Mouse (Mus musculus): ENCODE data around the gene Gm19684. TPM values are rescaled to one million over a fixed set of nuclear protein-coding genes. Genes with fewer than 3 reads are reported as not detected.
"Not testable (repeated sequence)": the region's sequence is repeated elsewhere in the genome, so short reads cannot be mapped to it uniquely, and the experiment has no call there.

Gene Gm19684
- polyA plus RNA-seq (2015; fragmentation: Nextera tagmentation; extraction: Ambion mirVana): not detected in 2 replicates

DNA sequence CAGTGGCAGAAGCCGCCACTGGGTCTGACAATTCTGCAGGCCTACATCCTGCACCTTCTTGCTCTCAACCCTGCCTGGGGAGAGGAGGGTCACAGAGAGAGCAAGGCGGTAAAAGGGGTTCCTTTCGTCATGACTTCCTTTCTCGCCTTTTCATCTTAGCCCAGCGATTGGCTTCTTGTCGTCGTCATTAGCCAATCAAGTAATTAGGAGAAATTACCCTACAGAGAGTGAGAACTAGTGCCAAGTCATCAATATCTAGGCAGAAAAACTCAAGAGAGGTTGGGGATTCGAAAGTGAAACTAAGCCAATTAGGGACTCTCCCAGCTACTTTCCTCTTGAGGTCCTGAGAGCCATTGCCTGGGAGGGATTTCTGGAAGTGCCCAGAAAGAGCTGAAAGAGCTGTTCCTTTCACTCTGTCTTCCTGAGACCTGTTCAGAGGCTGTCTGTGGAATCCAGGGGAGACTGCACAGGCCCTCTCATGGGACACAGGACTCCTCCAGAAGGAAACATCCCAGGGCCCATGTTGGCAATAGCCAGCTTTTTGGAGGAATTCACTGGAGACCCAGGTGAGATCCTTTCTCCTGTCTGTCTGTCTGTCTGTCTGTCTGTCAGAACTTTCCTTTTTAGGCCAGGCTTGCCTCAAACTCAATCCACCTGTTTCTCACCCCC lies at the start of gene Gm19684:
Gene Gm19684 (plus strand): TSS at position 327 of the 669 bp plus-strand sequence.
- not testable (repeated sequence) for H3K27me3 ChIP-seq, H3K9ac ChIP-seq, H3K4me1 ChIP-seq, H3K9me3 ChIP-seq, H3K36me3 ChIP-seq
- Histone ChIP-seq H3K4me2 (peak within 1 kb of the TSS; percentile 44), H3K27ac (peak within 1 kb of the TSS; percentile 44; the same call in 1 of the 2 replicates), H3K4me3 (peak within 1 kb of the TSS; percentile 15)
- ATAC-seq (ENCODE audit: borderline replicate concordance, extremely low read depth, low FRiP score, low TSS enrichment): peak; percentile 80
- 3% methylated on average over 8 of the region's 8 CpGs for WGBS

DNA sequence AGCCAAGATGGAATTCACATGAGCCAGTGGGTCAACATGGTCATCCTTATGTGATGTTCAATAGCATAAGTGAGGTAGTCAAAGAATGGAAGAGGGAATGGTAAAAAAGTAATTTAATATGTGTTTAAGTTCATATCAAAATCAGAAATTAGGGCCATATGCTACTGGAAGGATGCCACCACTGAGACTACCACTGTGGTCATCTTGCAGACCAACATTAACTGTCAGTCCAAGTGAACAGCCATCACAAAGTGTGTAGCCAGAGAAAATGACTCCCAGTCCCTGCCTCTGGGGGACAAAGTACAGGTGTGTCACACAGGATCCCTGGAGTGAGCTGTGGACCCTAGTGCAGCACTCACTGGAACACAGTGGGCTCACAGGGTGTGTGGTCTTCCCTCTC lies 39.6 kb upstream of the Gm19684 start:
- H3K27me3 ChIP-seq: peaks cover 33% of the 10 kb centered on the region
- ATAC-seq (ENCODE audit: borderline replicate concordance, extremely low read depth, low FRiP score, low TSS enrichment); H3K36me3 ChIP-seq; H3K9ac ChIP-seq; H3K4me1 ChIP-seq; H3K27ac ChIP-seq; H3K9me3 ChIP-seq; H3K4me2 ChIP-seq; H3K4me3 ChIP-seq: not testable (repeated sequence)

GRCm38 (mm10) chr17:36082519-36083232 lies 38.8 kb upstream of the Gm19684 start:
- not testable (repeated sequence) for H3K4me1 ChIP-seq; ATAC-seq (ENCODE audit: borderline replicate concordance, extremely low read depth, low FRiP score, low TSS enrichment); H3K27ac ChIP-seq; H3K9ac ChIP-seq; H3K36me3 ChIP-seq; H3K9me3 ChIP-seq
- 22% methylated on average over 6 of the region's 6 CpGs for WGBS
- Histone ChIP-seq H3K4me2 (peak overlapping the region; percentile 97), H3K4me3 (peak overlapping the region; percentile 53), H3K27me3 (peaks cover 33% of the 10 kb centered on the region)

- H3K9me3 ChIP-seq: no peaks in the 10 kb centered on the region
- 0 out of 2 replicates have a peak, but pooled peaks cover 4% of the 10 kb centered on the region for H3K4me1 ChIP-seq
- peaks cover 33% of the 10 kb centered on the region for H3K27me3 ChIP-seq
- no peak overlapping the region for H3K27ac ChIP-seq
- H3K9ac ChIP-seq: peak overlapping the region; percentile 17; the same call in 1 of the 2 replicates
- ATAC-seq (ENCODE audit: borderline replicate concordance, extremely low read depth, low FRiP score, low TSS enrichment): peak; percentile 78; the same call in 1 of the 2 replicates
- H3K36me3 ChIP-seq: no peaks in the 10 kb centered on the region
- WGBS: under 1% methylated on average over 46 of the region's 46 CpGs
- H3K4me3 ChIP-seq: peak overlapping the region; percentile 53
- peak overlapping the region; percentile 97 for H3K4me2 ChIP-seq
These were observed 38.1 kb upstream of the Gm19684 start for GRCm38 (mm10) chr17:36083266-36083869.

DNA sequence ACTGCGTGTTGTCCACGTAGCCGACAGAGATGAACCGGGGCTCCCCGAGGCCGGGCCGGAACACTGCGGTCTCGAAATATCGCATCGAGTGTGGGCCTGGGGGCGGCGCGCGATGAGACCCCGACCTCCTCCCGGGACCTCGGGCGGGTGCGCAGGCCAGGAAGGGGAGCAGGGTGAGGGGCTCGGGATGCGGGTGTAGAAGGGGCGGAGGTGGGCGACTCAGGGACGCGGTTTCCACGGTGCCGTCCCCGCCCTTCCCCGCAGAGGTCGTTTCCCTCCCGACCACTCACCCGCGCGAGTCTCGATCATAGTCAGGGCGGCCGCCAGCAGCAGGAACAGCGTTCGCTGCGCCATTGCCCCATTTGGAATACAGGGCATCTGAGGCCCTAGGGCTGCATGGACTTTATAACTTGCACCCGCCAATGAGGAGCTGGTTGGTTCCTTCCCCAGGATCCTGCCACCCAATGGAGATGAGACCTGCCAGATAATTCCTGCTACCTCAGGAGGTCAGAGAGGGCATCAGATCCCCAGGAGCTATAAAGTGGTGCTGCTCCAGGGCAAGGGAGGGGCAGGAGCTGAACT lies 37.5 kb upstream of the Gm19684 start:
- Histone ChIP-seq H3K27ac (no peak overlapping the region), H3K36me3 (no peaks in the 10 kb centered on the region), H3K9me3 (no peaks in the 10 kb centered on the region), H3K9ac (peak overlapping the region; percentile 17; the same call in 1 of the 2 replicates), H3K27me3 (peaks cover 33% of the 10 kb centered on the region), H3K4me2 (peak overlapping the region; percentile 97), H3K4me3 (peak overlapping the region; percentile 53), H3K4me1 (0 out of 2 replicates have a peak, but pooled peaks cover 4% of the 10 kb centered on the region)
- 0 out of 2 replicates have a peak, but pooled peaks have one; percentile 11 for ATAC-seq (ENCODE audit: borderline replicate concordance, extremely low read depth, low FRiP score, low TSS enrichment)
- WGBS: under 1% methylated on average over 41 of the region's 42 CpGs

GRCm38 (mm10) chr17:36085976-36086375 lies 35.5 kb upstream of the Gm19684 start:
- not testable (repeated sequence) for H3K4me2 ChIP-seq; H3K4me1 ChIP-seq; H3K4me3 ChIP-seq; ATAC-seq (ENCODE audit: borderline replicate concordance, extremely low read depth, low FRiP score, low TSS enrichment); H3K9ac ChIP-seq; H3K9me3 ChIP-seq; H3K36me3 ChIP-seq; H3K27ac ChIP-seq
- 36% methylated on average over 1 of the region's 1 CpGs for WGBS
- peaks cover 33% of the 10 kb centered on the region for H3K27me3 ChIP-seq

GRCm38 (mm10) chr17:36091933-36092332 lies 29.5 kb upstream of the Gm19684 start:
- not testable (repeated sequence) for H3K36me3 ChIP-seq; H3K4me1 ChIP-seq; H3K27ac ChIP-seq; H3K9me3 ChIP-seq; H3K4me2 ChIP-seq; ATAC-seq (ENCODE audit: borderline replicate concordance, extremely low read depth, low FRiP score, low TSS enrichment); H3K4me3 ChIP-seq; H3K27me3 ChIP-seq; H3K9ac ChIP-seq
- WGBS: no CpG with 5 or more reads among the region's 2 CpGs

GRCm38 (mm10) chr17:36092520-36092919 lies 29.0 kb upstream of the Gm19684 start:
- not testable (repeated sequence) for H3K4me2 ChIP-seq; H3K4me3 ChIP-seq; ATAC-seq (ENCODE audit: borderline replicate concordance, extremely low read depth, low FRiP score, low TSS enrichment); H3K27ac ChIP-seq; H3K36me3 ChIP-seq; H3K27me3 ChIP-seq; H3K4me1 ChIP-seq; H3K9ac ChIP-seq; H3K9me3 ChIP-seq

DNA sequence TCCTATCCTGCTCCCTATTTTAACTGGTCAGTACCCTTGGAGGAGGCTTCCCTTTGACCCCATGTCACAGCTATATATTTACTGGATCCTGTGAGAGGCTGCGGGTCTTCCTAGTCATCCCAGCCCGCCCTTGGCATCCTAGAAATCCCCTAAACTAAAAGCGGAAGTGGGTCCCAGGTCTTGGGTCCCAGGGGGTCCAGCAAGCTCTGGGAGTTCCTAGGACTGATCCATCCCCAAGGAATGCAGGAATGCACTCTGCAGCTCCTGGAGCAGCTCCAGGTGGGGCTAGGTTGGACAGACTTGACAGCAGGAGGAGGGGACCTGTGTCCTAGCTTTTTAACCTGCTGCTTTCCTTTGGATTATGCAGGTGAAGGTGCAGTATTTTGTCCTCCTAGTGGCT lies 27.5 kb upstream of the Gm19684 start:
- H3K9ac ChIP-seq: no peak overlapping the region
- WGBS: 16% methylated on average over 3 of the region's 3 CpGs
- H3K4me3 ChIP-seq: no peak overlapping the region
- ATAC-seq (ENCODE audit: borderline replicate concordance, extremely low read depth, low FRiP score, low TSS enrichment): no peak
- H3K27ac ChIP-seq: no peak overlapping the region
- no peaks in the 10 kb centered on the region for H3K9me3 ChIP-seq
- no peaks in the 10 kb centered on the region for H3K36me3 ChIP-seq
- no peaks in the 10 kb centered on the region for H3K27me3 ChIP-seq
- no peak overlapping the region for H3K4me2 ChIP-seq
- no peaks in the 10 kb centered on the region for H3K4me1 ChIP-seq

- not testable (repeated sequence) for H3K9ac ChIP-seq; ATAC-seq (ENCODE audit: borderline replicate concordance, extremely low read depth, low FRiP score, low TSS enrichment)
- WGBS: 65% methylated on average over 2 of the region's 2 CpGs
These were observed 21.9 kb upstream of the Gm19684 start for GRCm38 (mm10) chr17:36099603-36100002.

GRCm38 (mm10) chr17:36102091-36102490 lies 19.4 kb upstream of the Gm19684 start:
- H3K4me3 ChIP-seq; H3K27me3 ChIP-seq; H3K9ac ChIP-seq; H3K9me3 ChIP-seq; H3K27ac ChIP-seq; H3K4me1 ChIP-seq; H3K36me3 ChIP-seq; ATAC-seq (ENCODE audit: borderline replicate concordance, extremely low read depth, low FRiP score, low TSS enrichment); H3K4me2 ChIP-seq: not testable (repeated sequence)
- WGBS: 90% methylated on average over 12 of the region's 12 CpGs

More at GRCm38 (mm10) chr17:36099603-36100002, 21.9 kb upstream of the Gm19684 start:
- not testable (repeated sequence) for H3K27me3 ChIP-seq, H3K4me3 ChIP-seq, H3K36me3 ChIP-seq, H3K4me2 ChIP-seq, H3K27ac ChIP-seq, H3K9me3 ChIP-seq, H3K4me1 ChIP-seq

DNA sequence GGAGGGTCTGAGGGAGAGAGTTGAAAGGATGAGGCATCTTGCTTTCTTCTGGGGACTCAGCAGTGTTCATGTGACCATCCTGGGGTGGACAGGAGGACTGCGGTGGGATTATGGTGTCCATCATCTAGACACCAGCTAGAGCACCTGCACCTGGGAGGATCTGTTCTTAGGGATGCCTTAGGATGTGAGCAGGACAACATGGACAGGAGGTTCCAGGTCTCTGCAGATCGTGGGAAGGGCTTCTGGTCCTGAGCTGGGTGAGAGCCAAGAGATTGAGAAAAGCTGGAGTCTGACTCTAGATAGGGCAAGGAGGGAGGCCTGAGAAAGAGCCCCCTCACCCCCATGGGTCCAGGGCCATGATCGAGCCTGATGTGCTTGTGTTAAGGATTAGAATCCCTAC lies 11.3 kb upstream of the Gm19684 start:
- Histone ChIP-seq H3K4me2 (peak overlapping the region; percentile 73), H3K27me3 (peaks cover 19% of the 10 kb centered on the region)
- H3K9ac ChIP-seq, H3K4me1 ChIP-seq, H3K9me3 ChIP-seq, H3K36me3 ChIP-seq, H3K4me3 ChIP-seq, H3K27ac ChIP-seq: not testable (repeated sequence)
- ATAC-seq (ENCODE audit: borderline replicate concordance, extremely low read depth, low FRiP score, low TSS enrichment): peak; percentile 29; the same call in 1 of the 2 replicates
- WGBS: 60% methylated on average over 3 of the region's 3 CpGs

Measured in lung, embryonic 15.5 days (tissue).